Mouse (Mus musculus) regulatory T cell (primary cell): ENCODE results near the gene Il9.

Experiments used
- in situ Hi-C: fragments of 300-600 bp; cut with MboI, MseI; formaldehyde crosslinking; loops from one replicate; pipeline ENCODE4 v1.15.1; 2025; ENCODE audit warnings: high pct_unique_total_duplicates

Il9 gene

DNA sequence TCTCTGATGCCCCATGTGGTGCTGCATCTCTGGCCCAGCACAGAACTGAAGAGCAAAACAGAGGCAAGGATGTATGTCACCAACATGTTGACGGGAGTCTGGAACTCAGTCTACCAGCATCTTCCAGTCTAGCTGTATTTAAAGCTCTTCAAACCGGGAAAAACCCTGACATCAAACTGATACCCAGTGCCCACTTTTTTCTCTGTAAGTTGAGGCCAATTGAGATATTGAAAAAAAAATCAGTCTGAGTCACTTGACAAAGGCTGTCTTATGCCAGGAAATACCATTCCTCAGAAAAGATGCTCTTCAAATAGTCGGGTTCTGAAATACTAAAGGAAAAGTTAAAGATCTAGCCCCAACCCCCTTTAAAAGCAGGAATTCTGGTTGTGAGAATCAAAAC, at the start of gene Il9:
Gene Il9, minus strand, starts transcription at position 101 of the 400 bp plus-strand sequence.
- in situ Hi-C loops: no loop called here

DNA sequence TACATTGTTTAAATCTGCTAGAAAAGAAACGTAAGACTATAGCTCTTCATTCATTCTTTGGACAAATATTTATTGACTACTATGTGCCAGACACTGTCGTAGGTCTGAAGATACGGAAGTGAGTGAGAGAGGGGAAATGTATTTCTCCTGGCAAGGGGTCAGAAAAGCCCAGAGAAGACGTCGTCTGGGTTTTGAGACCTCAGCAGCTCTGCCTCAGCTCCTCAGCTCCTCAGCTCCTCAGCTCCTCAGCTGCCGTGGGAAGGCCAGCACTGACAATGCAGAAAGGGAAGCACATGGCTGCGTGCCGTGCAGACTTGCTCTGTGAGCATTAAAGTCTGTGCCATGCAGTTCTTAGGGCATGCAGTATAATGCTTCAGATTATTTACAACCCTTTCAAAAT, 47.6 kb upstream of the Il9 start:
- in situ Hi-C loops: no loop called here

- in situ Hi-C loops: no loop called here
Observed at GRCm38 (mm10) chr13:56529031-56529430, 47.0 kb upstream of the Il9 start.

DNA sequence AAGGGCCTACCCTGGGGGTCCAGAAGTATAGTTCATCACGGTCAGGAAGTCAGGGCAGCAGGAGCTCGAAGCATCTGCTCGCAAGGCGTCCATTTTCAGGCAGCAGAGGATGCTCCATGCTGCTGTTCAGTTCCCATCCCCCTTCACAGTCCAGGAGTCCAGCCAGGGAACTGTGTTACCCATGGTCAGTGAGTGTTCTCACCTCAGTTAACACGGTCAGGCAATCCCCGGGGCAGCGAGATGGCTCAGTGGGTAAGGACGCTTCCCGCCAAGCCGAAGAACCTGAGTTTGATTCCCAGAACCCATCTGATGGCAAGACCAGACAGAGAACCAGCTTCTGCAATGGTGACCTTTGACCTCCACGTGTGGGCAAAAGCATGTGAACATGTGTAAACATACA, 46.2 kb upstream of the Il9 start:
- in situ Hi-C loops: no loop called here

DNA sequence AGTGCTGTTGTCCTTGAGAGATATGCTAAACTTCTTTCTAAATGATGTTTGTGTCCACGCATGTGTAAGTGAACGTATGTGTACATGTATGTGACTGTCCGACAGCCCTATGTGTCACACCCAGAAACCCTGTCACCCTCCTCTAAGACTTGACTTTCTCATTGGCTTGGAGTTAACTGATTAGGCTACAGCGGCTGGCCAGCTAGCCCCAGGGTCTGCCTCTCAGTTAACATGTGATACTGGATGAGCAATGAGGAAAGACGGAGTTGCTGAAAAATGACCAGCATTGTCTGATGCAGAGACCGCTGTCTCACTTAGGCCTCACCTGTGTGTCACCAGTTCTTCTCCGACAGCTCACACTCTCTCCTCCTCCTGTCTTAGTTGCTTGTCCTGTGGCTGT, 45.8 kb upstream of the Il9 start:
- in situ Hi-C loops: no loop called here

DNA sequence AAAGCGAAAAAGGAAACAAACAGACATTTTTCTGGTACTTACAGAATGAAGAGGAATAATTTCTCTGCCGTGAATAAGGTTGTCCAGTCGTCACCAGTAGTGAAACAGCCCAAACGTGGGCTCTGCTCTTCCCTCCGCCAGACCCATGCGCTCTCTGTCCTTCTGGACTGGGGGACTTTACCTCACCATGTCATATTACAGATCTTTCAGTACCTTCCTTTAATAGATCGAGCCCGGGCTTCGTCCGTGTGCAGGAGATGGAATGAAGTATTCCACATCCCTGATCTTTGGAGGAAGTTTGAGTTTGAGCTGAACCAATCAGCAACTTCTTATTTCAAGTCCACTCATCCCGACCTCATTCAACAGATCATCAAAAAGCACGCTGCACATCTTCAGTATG, 44.8 kb upstream of the Il9 start:
- in situ Hi-C loops: no loop called here

DNA sequence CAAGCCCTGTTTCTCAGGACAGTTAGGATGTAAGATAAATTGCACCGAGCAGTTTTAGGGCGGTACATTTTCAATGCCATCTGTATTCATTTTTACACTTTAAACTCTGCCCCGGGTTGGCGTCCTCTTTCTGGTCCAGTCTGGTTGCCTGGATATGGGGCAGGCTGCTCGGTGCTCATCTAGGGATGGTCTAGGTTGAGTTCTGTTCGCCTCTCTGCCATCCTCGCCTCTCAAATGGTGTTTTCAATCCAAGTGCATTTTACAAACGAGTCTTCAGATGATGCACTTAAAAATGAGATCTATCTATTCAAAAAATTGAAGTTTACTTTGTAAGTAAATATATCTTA, 40.7 kb upstream of the Il9 start:
- in situ Hi-C loops: loop anchor here (5.0 kb wide), 1 partner anchor 45 kb away; no protein-coding TSS in a partner anchor

- in situ Hi-C loops: loop anchor here (5.0 kb wide), 1 partner anchor 45 kb away; no protein-coding TSS in a partner anchor
Observed at GRCm38 (mm10) chr13:56522081-56522820, 40.2 kb upstream of the Il9 start, which contains the start of gene Fbxl21. Gene Fbxl21 (plus strand): TSS chr13:56522472.

GRCm38 (mm10) chr13:56516816-56517215, 34.8 kb upstream of the Il9 start:
- in situ Hi-C loops: no loop called here

- in situ Hi-C loops: no loop called here
Observed at GRCm38 (mm10) chr13:56516311-56516710, 34.3 kb upstream of the Il9 start.

GRCm38 (mm10) chr13:56513595-56513994, 31.5 kb upstream of the Il9 start:
- in situ Hi-C loops: no loop called here

DNA sequence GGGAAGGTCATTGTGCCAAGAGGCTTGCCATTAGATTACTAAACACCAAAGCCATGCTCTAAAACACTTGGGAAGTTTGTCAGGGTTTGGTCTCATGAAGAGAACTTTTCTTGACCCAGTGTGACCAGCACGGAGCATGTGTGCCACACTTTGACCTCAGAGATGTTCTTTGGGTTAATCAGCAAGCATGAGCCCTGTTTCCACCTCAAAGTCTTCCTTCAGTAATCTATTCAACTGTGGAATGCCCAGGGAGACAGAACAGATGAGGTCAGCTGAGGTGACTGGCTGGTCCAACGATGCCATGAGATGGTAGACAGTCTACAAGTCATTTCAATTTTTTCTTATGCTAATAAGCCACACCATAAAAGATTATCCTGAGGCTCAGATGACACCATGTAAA, 27.8 kb upstream of the Il9 start:
- in situ Hi-C loops: no loop called here

- in situ Hi-C loops: no loop called here
Observed at GRCm38 (mm10) chr13:56506871-56507496, 24.9 kb upstream of the Il9 start.

- in situ Hi-C loops: no loop called here
Observed at GRCm38 (mm10) chr13:56501866-56502420, 19.9 kb upstream of the Il9 start.

- in situ Hi-C loops: no loop called here
Observed at GRCm38 (mm10) chr13:56500636-56501035, 18.6 kb upstream of the Il9 start.

GRCm38 (mm10) chr13:56500132-56500531, 18.1 kb upstream of the Il9 start:
- in situ Hi-C loops: no loop called here

- in situ Hi-C loops: no loop called here
Observed at GRCm38 (mm10) chr13:56494440-56494839, 12.4 kb upstream of the Il9 start.

DNA sequence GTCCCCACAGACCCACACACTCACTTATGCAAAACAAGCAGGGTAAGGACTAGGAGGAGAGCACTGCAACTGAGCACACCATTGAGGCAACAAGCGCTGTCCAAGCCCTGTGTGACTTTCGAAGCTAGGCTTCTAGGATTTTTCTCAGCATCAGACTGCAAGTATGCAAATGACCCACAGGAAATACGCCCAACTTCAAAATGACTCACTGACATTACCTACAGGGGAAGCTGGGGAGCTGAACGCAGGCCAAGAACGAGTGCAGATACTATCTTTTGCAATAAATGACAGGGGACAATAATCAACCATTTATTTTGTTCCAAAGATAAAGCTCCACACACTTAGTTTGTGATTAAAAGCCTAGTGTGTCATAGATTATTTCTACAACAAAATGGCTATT, 6.0 kb upstream of the Il9 start:
- in situ Hi-C loops: no loop called here

DNA sequence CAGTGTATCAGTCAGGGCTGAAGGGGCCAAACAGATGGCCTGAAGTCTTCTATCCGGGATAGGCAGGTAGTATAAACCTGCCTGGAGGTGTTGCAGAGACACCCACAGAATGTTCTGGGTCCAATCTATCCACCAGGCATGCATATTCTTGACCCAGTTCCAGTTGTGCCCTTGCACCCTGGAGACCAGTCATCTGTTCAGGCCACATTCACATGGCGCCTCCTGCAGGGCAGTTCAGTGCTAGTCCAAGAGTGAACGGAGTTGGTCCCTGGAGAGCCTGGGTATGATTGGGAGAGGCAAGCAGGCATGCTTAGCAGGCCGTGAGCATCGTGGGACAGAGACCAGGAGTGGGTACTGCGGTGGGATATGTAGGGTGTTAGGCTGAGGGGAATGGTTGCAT, 4.0 kb downstream of the Il9 start:
- in situ Hi-C loops: loop anchor here (5.0 kb wide), 1 partner anchor 44 kb away; the partner anchor contains the start of gene Fbxl21

DNA sequence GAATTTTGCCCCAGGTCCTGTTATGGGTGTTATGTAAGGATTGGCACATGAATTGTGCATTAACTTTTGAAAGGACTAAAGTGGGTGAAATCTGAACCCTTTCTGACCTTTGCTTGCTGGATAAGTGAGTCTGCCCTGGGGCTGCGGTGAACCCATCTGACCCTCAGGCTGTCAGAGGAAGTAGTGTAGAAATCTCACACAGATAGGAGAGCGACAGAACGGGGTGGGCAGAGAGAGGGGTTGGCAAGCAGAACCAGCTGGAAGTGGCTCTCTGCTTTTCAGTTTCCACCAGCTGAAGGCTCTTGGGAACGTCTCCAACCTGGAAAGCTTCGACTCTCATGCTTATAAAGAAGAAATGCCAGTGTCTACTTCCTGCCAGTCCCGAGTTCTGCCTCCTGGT, 4.8 kb downstream of the Il9 start:
- in situ Hi-C loops: loop anchor here (5.0 kb wide), 1 partner anchor 45 kb away; the partner anchor contains the start of gene Fbxl21

GRCm38 (mm10) chr13:56476790-56477189, 5.3 kb downstream of the Il9 start:
- in situ Hi-C loops: loop anchor here (5.0 kb wide), 1 partner anchor 46 kb away; the partner anchor contains the start of gene Fbxl21

DNA sequence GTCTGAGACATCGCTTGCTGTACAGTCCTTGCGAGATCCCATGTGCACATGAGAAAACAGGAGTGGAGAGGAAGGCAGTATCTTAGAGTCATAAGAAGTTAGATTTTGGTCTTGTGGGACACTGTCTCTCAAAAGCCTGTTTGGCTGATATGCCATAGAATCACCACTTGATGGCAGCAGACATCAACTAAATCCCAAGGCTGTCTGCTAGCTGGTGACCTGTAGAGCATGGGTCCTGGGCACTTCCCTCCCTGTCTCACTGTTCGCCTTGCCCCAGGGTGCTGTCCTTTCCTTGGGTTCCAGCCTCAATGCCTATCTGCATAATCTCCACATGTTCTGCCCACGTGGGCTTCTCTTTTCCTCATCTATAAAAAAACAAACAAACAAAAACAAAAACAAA, 6.7 kb downstream of the Il9 start:
- in situ Hi-C loops: loop anchor here (5.0 kb wide), 1 partner anchor 47 kb away; the partner anchor contains the start of gene Fbxl21

DNA sequence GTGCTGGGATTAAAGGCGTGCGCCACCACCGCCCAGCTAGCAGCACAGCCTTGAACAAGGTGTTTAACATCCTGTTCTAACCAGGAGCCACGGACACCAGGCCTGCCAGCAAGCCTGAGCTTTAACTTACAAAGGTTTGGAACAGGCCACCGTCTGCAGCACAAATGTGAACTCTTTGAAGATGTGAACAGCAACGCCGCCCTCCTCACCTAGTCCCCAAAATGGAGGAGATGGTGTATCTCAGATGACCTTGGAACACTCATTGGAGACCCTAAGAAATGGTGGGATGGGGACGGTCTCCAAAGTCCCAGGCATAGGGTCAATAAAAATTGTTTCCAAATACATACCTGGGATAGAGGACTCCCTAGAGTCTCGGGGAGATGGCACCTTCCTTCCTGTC, 9.4 kb downstream of the Il9 start:
- in situ Hi-C loops: loop anchor here (5.0 to 25.0 kb wide), 4 partner anchors 80 to 790 kb away; partner anchors contain the start of gene Gm45623
